Mouse (Mus musculus): ENCODE data around the gene Fto.

DNA sequence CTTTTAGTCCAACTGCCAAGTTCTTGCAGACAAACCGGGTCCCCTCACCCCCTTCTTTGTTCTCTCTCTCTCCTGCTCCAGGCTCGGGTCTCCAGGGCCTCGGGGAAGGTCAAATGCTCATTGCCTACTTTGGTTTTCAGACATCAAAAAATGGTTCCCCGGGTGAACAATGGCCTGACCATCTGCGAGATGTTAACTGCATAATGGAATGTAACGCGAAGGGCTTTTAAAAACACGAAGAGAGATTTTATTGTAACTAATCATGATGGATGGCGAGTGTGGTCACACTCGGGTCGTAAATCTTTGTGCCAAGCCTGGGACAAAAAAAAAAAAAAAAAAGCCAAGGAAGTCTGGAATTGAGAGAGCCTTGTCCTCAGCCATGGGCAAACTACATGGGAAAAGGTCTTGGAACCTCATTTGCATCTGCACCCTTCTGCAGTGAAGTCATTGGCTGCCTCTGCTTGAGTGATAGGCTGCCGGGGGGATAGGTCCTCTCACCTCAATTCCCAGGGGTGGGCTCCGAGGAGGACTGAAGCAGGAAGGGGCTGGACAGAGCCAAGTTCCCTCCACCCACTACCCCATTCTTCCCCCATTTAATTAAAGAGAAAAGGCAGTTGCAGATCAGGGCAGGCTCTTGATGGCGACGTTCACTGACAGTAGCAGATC, 378.9 kb downstream of the Fto start:
- TF ChIP-seq CTCF (IDR thresholded peaks at IDR 0.05; ENCODE audit: low read depth) (no peak), EP300 (IDR thresholded peaks at IDR 0.05; ENCODE audit: low read depth) (no peak)

Data from liver, embryonic 14.5 days (tissue).